Mouse (Mus musculus) mouse embryonic stem cell (cell line): ENCODE results near the gene Polr2e.

Experiments
- in situ Hi-C, 2 experiments: fragments of 300-500 bp; cut with MboI; formaldehyde crosslinking; loops; 1 replicate in 1 of 2; 3 replicates in 1 of 2; pipeline ENCODE4 v1.14.3; 2019 to 2020; ENCODE audit warnings: low sequenced_read_pairs in 2 of 2, low pct_unique_long_range_greater_than_20kb in 1 of 2, mixed read lengths in 1 of 2; ENCODE audit not compliant: unreplicated experiment in 1 of 2

The Polr2e gene

DNA sequence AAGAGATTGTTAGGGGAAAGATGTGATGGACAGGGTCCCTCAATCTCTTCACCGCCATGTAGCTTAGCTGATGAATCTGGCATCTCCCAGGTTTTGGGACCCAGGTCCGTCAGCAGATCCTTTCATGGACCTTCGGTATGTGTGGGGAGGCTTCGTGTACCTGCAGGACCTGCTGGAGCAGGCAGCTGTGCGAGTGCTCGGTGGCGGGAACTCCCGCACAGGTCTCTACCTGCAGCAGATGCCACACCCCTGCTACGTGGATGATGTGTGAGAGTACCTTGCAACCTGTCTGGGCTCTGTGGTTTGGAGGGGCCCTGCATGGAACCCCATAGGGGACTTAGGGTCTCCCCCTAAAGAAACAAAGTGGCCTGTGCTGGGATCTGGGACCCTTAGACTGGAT, 37.6 kb downstream of the Polr2e start:
- in situ Hi-C loops = no loop called here

DNA sequence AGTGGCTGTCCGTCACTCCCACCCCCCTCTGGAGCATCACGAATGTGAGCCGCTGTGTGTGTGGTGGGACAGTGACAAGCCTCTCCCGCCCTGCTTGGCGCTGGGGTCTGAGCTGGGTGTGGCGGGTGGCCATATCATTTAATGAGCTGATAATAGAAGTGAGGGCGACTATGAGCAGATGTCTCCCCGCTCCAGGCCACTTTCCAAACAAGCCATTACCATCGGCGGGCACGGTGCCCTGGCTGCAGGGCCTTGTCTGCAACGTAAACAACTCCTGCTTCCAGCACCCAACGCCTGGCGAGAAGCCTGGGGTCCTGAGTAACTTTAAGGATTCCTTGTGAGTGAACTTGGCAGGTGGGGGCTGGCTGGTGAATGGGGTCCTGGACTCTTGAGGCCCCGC, 41.8 kb downstream of the Polr2e start:
- in situ Hi-C loops = no loop called here

DNA sequence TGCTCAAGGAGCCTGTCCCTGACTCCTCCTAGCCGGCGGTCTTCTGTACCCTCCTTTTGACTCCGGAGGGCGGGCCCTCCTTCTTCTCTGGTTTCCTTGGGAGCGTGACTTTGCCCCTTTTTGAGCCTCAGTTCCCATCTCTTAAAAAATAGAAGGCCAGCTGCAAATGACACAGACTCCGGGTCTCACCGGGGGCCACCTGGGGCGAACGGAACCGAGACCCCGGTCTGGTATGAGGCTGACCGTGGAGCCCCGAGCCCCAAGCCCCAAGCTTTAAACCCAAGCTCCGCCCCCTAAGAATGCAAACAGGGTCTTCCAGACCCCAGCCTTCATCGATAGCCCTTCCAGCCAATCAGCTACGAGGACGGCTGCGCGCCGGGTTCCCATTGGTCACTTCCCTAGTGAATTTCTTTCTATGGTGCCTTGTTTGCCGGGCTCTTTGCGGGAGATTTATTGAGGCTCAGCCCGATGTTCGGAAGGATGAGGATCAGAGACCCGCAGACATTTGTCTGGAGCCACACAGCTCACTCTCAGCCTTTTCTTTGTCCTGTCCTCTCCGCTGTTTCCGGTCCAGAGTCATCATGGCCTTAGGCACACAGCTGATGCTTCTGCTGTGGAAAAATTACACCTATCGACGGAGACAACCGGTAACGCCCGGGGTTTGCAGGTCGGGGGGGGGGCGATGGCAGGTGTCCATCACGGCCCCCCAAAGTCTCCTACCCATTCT, 42.4 kb downstream of the Polr2e start:
- in situ Hi-C loops = no loop called here

DNA sequence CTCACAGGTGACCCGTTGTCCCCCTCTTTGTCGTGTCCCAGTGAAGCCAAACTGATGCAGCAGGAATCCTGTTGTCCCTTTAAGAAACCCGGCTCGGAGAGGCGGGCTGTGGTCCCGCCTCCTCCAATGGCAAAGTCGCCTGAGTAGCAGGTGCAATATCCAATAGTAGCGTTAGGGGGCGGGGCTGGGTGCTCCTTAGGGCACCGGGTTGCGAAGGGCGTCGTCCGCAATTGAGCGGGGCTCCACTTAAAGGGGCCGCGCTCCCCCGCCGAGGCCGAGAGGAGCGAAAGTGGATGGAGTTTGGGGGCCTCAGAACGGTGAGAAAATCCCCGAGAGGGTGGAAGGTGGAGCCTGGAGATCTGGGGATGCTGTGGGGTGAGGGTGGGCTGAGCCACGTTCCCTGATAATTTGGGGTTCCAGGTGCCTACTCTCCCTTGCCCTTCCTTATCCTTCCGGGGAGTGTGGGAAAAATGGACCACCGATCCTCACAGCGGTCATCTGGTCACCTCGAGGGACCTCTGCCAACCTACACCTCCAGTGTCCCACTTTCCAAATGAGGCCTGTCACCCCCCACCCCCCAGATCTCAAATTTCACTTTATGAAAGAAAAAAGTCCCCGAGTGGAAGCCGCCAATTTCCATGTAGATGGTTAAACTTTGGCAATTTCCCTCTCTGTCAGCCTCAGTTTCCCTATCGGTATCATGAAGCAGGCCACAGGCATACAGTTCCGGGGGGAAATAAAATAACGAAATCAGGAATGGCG, 43.1 kb downstream of the Polr2e start, which contains the start of gene Abca7:
Abca7 (plus strand) TSS at position 223 of the 762 bp plus-strand sequence.
- in situ Hi-C loops = no loop called here

DNA sequence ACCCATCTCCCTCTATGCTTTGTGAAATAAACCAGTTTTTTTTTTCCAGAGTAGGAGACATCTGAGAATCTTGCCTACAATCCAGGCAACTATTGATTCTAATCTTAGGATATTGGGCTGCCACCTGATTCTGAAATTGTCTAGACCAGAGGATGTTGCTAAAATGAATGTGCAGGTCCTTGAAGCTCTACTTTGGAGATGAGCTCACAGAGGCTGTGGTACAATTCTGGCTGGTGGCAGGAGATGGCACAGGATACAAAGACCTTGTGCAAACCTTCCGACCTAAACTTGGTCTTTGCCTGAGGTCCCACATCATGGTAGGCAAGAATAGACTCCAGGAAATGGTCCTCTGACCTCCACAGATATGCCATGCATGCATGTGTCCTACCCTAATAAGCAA, 44.0 kb downstream of the Polr2e start:
- in situ Hi-C loops = no loop called here

DNA sequence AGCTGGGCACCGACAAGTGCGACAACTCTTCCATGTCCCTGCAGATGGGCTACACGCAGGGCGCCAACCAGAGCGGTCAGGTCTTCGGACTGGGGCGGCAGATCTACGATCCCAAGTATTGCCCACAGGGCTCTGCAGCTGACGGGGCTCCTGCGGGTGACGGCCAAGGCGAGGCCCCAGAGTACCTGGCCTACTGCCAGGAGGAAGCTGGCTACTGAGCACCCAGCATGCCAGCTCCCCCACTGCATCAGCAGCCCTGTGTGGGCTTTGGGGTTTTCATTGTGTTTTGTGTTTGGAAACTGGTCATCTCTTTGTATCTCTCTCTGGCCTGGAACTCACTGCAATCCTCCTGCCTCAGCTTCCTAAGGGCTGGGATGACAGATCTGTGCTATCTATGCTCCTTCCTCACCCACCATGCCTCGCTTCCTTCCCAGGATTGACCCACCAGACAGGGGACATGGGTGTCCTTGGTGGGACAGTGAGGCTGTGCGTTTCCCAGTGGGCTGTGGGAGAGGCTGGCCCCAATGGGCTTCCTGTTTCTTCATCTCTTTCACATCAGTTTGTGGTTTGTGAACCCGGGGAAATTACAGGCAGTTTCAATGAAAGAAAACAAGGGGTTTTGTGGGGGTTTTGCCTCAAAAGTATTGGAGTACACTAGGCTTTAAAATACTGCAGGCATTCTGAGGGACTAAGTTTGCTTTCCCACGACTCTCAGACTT, 45.0 kb downstream of the Polr2e start:
- in situ Hi-C loops = no loop called here

DNA sequence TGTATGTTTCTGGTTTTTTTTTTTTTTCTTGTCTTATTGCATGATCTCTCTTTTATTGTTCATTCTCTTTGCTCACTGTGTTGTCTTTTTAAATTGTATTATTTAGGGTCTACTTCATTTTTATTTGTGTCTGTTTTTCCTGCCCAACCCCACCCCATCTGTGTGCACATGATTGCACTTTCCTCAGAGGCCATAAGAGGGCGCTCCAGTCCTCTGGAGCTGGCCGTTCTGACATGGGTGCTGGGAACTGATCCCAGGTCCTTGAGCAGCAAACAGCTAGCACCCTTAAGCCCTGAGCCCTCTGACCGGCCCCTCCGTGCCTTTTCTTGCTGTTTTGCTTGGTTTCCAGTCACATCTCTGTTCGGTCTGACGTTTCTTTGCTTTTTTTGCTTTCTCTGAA, 48.0 kb downstream of the Polr2e start:
- in situ Hi-C loops = no loop called here

DNA sequence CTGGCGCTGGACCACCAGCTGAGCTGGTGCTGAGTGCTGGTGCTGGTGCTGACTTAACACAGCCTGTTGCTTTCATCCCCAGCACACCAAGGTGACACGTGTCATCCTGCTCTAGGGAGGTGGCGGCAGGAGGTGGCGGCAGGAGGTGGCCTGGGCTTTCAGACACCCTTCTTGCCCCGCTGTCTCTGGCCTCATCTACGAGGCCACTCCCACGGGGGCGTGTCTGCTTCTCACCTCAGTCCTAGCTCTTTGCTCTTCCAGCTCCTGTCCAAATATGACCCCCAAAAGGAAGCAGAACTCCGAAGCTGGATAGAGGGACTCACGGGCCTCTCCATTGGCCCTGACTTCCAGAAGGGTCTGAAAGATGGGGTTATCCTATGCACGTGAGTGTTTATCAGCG, 48.5 kb downstream of the Polr2e start:
- in situ Hi-C loops = no loop called here

DNA sequence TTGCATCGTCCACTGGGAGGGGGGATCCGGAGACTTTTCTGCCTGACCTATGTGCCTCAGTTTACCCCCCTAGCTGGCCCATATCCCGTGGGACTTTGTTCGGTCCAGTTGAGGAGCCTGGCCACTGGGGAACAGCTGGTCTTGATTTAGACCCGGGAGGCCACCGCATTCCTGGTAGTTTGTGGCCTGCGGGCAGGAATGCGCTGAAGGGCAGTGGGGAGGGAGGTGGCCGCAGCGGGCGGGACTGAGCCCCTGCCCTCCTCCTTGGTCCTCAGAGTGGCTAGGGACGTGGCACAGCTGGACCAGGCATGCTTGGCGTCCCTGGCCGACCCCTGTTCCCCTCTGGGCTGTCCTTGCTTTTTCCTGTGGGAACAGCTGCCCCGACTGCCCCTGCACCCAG, 49.7 kb downstream of the Polr2e start:
- in situ Hi-C loops = loop anchor here in 1 of 2 experiments (5.0 kb wide), 1 partner anchor 122 kb away; no protein-coding TSS in a partner anchor

DNA sequence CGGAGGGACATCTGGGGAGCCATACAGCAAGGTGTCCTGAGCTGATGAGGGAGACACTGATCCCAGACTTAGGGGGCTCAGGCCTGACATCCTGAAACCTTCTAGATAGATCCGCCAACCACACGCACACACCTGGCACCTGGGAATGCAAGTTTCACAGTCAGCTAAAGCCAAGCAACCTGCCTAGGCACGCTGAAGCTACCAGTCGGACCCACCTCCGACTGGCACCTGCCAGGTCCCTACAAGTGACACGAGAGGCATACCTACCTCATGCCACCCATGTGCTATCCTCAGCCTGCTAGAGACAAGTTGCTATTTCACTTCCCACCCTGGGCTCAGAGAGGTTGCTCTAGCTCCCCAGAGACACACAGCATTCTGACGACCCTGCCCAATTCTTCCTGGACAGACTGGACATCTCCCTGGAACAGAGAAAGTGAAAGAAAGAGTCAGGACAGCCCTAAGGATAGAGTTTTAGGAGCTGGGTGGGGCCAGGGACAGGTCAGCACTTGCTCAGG, 50.3 kb downstream of the Polr2e start:
- in situ Hi-C loops = loop anchor here in 1 of 2 experiments (5.0 kb wide), 1 partner anchor 123 kb away; no protein-coding TSS in a partner anchor

DNA sequence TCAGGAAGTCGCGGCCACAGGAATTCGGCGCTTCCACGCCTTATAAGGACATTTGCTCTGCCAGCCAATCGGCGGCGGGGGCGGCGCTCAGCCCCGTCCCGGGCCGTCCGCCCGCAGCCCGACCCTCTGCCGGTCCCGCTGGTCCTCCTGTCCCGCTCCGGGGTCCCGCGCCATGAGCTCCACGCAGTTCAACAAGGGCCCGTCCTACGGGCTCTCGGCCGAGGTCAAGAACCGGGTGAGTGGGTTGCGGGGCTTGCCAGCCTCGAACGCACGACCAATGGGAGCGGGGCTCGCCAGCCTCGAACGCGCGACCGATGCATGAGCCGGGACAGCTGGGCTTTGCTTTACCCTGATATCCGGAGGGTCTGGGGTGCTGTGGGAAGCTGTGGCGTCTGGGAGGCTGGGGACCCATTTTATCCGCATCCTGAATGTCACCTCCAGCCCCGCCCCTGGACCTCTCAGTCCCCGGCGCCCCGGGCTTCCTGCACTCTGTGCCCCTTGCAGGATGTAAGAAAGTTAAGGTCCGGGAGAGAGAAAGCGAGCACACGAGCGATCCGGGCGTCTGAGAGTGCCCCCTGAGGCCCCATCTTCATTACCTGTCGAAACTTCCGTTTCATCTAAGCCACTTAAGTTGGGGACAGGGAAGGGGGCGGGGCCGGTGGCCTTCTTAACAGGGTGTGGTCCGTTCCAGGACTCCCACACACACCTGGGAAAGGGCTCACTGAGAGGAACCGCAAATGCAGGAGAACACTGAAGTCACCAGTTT, 50.9 kb downstream of the Polr2e start, which contains the start of gene Cnn2:
Cnn2 (plus strand) TSS at position 79 of the 766 bp plus-strand sequence.
- in situ Hi-C loops = loop anchor here in 1 of 2 experiments (5.0 kb wide), 1 partner anchor 124 kb away; no protein-coding TSS in a partner anchor

DNA sequence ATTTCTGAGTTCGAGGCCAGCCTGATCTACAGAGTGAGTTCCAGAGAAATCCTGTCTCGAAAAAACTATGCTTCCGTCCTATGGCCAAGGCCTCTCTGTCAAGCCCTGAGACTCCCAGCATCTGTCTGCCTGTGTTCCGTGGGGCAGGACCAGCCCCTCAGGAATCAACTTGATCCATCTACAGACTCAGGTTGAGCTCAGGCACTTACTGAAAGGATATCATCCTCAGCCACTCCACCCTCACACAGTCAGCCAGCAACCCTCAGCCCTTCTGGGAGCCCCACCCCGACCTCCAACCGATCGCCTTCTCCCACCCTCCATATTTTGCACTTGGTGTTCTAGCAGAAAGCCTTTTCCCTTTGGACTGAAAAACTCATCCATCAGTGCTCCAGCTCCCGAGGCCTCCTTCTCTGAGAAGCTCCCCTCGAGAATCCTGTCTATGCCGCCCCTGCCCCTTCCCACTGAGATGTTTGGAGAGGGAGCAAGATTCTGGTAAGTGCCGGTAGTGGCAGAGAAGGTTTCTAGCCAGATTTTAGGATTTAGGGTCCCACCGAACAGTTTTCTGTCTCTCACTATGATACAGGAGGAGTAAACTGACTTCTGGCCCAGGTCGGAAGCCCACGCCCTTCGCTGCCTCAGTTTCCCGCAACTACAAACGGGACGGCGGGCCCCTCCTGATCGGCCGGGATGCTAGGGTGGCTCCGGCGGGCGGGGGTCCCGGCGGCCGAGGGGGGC, 51.7 kb downstream of the Polr2e start:
- in situ Hi-C loops = loop anchor here in 1 of 2 experiments (5.0 kb wide), 1 partner anchor 124 kb away; no protein-coding TSS in a partner anchor

DNA sequence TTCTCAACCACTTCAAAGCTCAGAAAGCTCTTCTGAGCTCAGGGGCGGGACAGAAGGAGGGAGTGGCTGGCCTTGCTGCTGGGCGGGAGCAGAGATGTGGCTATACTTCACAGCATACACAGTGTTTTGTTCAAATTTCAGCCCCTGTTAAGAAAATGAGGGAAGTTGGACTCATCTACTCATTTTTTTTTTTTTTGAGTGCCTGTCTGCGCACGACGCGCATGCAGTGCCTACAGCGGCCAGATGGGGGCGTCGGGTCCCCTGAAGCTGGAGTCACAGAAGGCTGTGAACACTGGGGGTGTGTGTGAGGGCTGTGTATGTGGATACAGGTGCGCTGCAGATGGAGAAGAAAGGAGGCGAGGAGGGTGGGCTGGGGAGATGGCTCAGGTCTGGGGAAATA, 52.6 kb downstream of the Polr2e start:
- in situ Hi-C loops = loop anchor here in 1 of 2 experiments (5.0 kb wide), 1 partner anchor 125 kb away; no protein-coding TSS in a partner anchor

DNA sequence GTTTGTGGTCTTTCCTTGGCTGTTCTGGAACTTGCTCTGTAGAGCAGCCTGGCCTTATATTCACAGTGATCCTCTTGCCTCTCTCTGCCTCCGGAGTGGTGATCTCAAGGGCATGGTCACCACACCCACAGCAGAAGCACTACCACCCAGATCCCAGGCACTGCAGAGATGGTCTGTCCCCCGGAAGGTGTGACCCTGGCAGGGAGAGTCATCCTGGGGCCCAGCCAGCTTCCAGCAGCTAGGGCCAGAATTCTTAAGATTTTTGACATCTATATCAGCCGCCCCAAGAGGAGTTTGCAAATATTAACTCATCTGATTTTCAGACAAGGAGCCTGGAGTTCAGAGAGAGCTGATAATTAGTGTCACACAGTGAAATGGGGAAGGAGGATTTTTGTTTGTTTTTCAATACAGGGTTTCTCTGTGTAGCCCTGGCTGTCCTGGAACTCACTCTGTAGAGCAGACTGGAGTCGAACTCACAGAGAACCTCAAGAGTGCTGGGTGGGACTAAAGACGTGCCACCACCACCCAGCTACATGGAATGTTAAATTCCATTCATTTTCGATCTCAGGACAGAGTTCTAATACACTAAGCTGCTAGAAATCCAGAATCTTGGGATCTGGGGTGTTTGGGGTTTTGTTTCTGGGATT, 53.2 kb downstream of the Polr2e start:
- in situ Hi-C loops = loop anchor here in 1 of 2 experiments (5.0 kb wide), 1 partner anchor 126 kb away; no protein-coding TSS in a partner anchor
